Mouse (Mus musculus) kidney, embryonic 14.5 days (tissue): ENCODE results near the gene Chga. TPM values are rescaled to one million over a fixed set of nuclear protein-coding genes. Genes with fewer than 3 reads are reported as not detected.

ENCODE experiments used
- ATAC-seq: fragments of 200-750 bp; cut with Nextera tagmentation; 2 replicates; pipeline ENCODE4 v1.8.0; 2017; ENCODE audit warnings: moderate number of reproducible peaks, mild to moderate bottlenecking, moderate TSS enrichment, moderate library complexity; ENCODE audit not compliant: low FRiP score, low TSS enrichment
- H3K27ac ChIP-seq: fragments of 300-500 bp; sonication (generic); 2 replicates; pipeline ENCODE4 v1.5.1; 2014; ENCODE audit warnings: low read depth, mild to moderate bottlenecking, low read length, moderate library complexity, mixed read lengths
- H3K27me3 ChIP-seq: fragments of 300-500 bp; sonication (generic); 2 replicates; pipeline ENCODE4 v1.6.1; 2014; ENCODE audit warnings: mild to moderate bottlenecking, low read length; ENCODE audit not compliant: control insufficient read depth, insufficient read depth
- H3K36me3 ChIP-seq: fragments of 300-500 bp; sonication (generic); 2 replicates; pipeline ENCODE4 v1.6.1; 2014; ENCODE audit warnings: low read length, mixed read lengths; ENCODE audit not compliant: control insufficient read depth, insufficient read depth
- H3K4me1 ChIP-seq: fragments of 300-500 bp; sonication (generic); 2 replicates; pipeline ENCODE4 v1.6.1; 2014; ENCODE audit warnings: low read length, mixed read lengths; ENCODE audit not compliant: control insufficient read depth, insufficient read depth
- H3K4me2 ChIP-seq: fragments of 300-500 bp; sonication (generic); replicated peaks from 2 replicates; pipeline ENCODE4 v1.6.1; 2014; ENCODE audit warnings: low read depth, mild to moderate bottlenecking, low read length
- H3K4me3 ChIP-seq: fragments of 300-500 bp; sonication (generic); 2 replicates; pipeline ENCODE4 v1.5.1; 2014; ENCODE audit warnings: mild to moderate bottlenecking, low read length
- H3K9ac ChIP-seq: fragments of 300-500 bp; sonication (generic); 2 replicates; pipeline ENCODE4 v1.6.1; 2014; ENCODE audit warnings: low read depth, mild to moderate bottlenecking, low read length, moderate library complexity
- H3K9me3 ChIP-seq: fragments of 300-500 bp; sonication (generic); 2 replicates; pipeline ENCODE4 v1.6.1; 2016; ENCODE audit warnings: low read length; ENCODE audit not compliant: control insufficient read depth
- WGBS: fragments of 180-500 bp; shearing (Covaris S2); extraction: QIAGEN DNeasy Blood & Tissue Kit; methylation state at CpG from one replicate; pipeline ENCODE4 v1.1.7; 2014; 5-methylcytosine and 5-hydroxymethylcytosine counted together
- polyA plus RNA-seq: library from polyadenylated mRNA; unstranded; fragments of >200 nt; fragmentation: Nextera tagmentation; extraction: Ambion mirVana; gene quantifications from 2 replicates; pipeline ENCODE4 v1.2.1, GENCODE M21; 2014

The Chga gene
- polyA plus RNA-seq, 1 experiment from 2014 or later = 0.73 TPM

GRCm38 (mm10) chr12:102570734-102571133 lies 16.0 kb downstream of the Chga start:
- H3K27me3 ChIP-seq = no peaks in the 10 kb centered on the region
- H3K9me3 ChIP-seq = no peaks in the 10 kb centered on the region
- ATAC-seq = no peak
- H3K4me3 ChIP-seq = no peak overlapping the region
- H3K9ac ChIP-seq = no peak overlapping the region
- WGBS = 76% methylated on average over 5 of the region's 5 CpGs
- no peak overlapping the region for H3K27ac ChIP-seq
- H3K4me2 ChIP-seq = no peak overlapping the region
- peaks cover 14% of the 10 kb centered on the region for H3K36me3 ChIP-seq
- no peaks in the 10 kb centered on the region for H3K4me1 ChIP-seq

GRCm38 (mm10) chr12:102571666-102572065 lies 16.9 kb downstream of the Chga start:
- H3K27me3 ChIP-seq = no peaks in the 10 kb centered on the region
- H3K4me3 ChIP-seq = no peak overlapping the region
- no peaks in the 10 kb centered on the region for H3K9me3 ChIP-seq
- H3K36me3 ChIP-seq = peaks cover 14% of the 10 kb centered on the region
- ATAC-seq = no peak
- H3K4me1 ChIP-seq = no peaks in the 10 kb centered on the region
- no peak overlapping the region for H3K27ac ChIP-seq
- H3K9ac ChIP-seq = no peak overlapping the region
- no peak overlapping the region for H3K4me2 ChIP-seq
- WGBS = 84% methylated on average over 8 of the region's 9 CpGs

- Histone ChIP-seq H3K9me3 (no peaks in the 10 kb centered on the region), H3K36me3 (peaks cover 14% of the 10 kb centered on the region), H3K4me3 (no peak overlapping the region), H3K27ac (no peak overlapping the region), H3K4me1 (no peaks in the 10 kb centered on the region), H3K9ac (no peak overlapping the region), H3K27me3 (no peaks in the 10 kb centered on the region), H3K4me2 (no peak overlapping the region)
- WGBS = 85% methylated on average over 7 of the region's 7 CpGs
- no peak for ATAC-seq
These were observed 18.3 kb downstream of the Chga start for GRCm38 (mm10) chr12:102573036-102573435.

GRCm38 (mm10) chr12:102575541-102576329 lies 21.0 kb downstream of the Chga start:
- Histone ChIP-seq H3K9me3 (no peaks in the 10 kb centered on the region), H3K36me3 (peaks cover 10% of the 10 kb centered on the region; the same call in 1 of the 2 replicates), H3K9ac (no peak overlapping the region), H3K4me2 (no peak overlapping the region), H3K4me1 (no peaks in the 10 kb centered on the region), H3K4me3 (no peak overlapping the region), H3K27ac (no peak overlapping the region), H3K27me3 (no peaks in the 10 kb centered on the region)
- WGBS = 66% methylated on average over 5 of the region's 5 CpGs
- ATAC-seq = no peak

- Histone ChIP-seq H3K4me1 (no peaks in the 10 kb centered on the region), H3K27me3 (no peaks in the 10 kb centered on the region), H3K9ac (no peak overlapping the region), H3K4me3 (no peak overlapping the region), H3K9me3 (no peaks in the 10 kb centered on the region), H3K36me3 (peaks cover 10% of the 10 kb centered on the region; the same call in 1 of the 2 replicates), H3K4me2 (no peak overlapping the region), H3K27ac (no peak overlapping the region)
- 56% methylated on average over 10 of the region's 10 CpGs for WGBS
- no peak for ATAC-seq
These were observed 22.1 kb downstream of the Chga start for GRCm38 (mm10) chr12:102576659-102577398.

DNA sequence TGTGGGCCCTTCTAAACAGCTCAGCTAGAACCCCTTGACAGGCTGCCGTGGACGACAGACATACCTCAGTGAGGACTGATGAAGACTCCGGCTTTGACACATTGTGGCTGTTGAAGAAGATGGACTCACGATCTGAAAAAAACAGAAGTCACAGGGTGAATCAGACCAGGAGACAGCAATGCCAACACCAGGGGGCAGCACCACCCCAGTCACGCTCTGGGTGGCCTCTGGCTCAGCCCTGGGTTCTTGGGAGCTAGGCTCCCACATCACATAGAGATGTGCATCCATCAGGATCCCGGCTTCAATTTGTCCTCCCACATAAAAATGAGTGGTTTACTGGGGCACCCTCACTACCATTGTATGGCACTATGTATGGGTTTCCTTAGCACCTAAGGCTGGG lies 24.3 kb downstream of the Chga start:
- ATAC-seq = peak; percentile 49; the same call in 1 of the 2 replicates
- WGBS = 52% methylated on average over 6 of the region's 6 CpGs
- Histone ChIP-seq H3K36me3 (no peaks in the 10 kb centered on the region; the same call in 1 of the 2 replicates), H3K4me2 (no peak overlapping the region), H3K27ac (no peak overlapping the region), H3K9me3 (no peaks in the 10 kb centered on the region), H3K4me3 (no peak overlapping the region), H3K4me1 (no peaks in the 10 kb centered on the region), H3K27me3 (no peaks in the 10 kb centered on the region), H3K9ac (no peak overlapping the region)

- Histone ChIP-seq H3K36me3 (peaks cover 2% of the 10 kb centered on the region; the same call in 1 of the 2 replicates), H3K9me3 (no peaks in the 10 kb centered on the region), H3K4me2 (no peak overlapping the region), H3K4me1 (no peaks in the 10 kb centered on the region), H3K27ac (no peak overlapping the region), H3K9ac (no peak overlapping the region), H3K27me3 (no peaks in the 10 kb centered on the region), H3K4me3 (no peak overlapping the region)
- whole genome bisulfite sequencing = 71% methylated on average over 5 of the region's 5 CpGs
- no peak for ATAC-seq
These were observed 26.9 kb downstream of the Chga start for GRCm38 (mm10) chr12:102581579-102582196.

DNA sequence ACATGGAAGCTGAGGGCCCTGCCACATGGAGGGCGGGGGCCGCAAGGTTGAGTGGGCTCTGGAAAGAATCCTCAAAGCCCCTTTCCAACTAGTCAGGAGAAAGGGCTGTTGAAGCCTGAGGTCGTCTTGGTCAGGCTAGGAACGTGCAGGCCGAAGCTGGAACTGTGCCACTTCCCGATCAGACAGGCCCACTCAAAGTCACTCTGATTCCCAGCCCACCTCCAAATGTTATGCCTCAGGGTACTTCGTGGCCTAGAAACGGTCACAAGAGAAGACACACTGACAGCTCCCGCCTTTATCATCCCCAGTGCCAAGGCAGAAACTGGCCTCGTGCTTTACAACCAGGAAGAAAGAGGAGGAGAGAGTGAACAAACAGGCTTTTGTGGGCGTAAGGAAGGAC lies 27.7 kb downstream of the Chga start:
- H3K36me3 ChIP-seq = peaks cover 5% of the 10 kb centered on the region; the same call in 1 of the 2 replicates
- no peaks in the 10 kb centered on the region for H3K27me3 ChIP-seq
- no peak overlapping the region; the same call in 1 of the 2 replicates for H3K27ac ChIP-seq
- H3K4me1 ChIP-seq = no peaks in the 10 kb centered on the region
- no peaks in the 10 kb centered on the region for H3K9me3 ChIP-seq
- H3K9ac ChIP-seq = no peak overlapping the region
- WGBS = 80% methylated on average over 11 of the region's 11 CpGs
- ATAC-seq = no peak
- H3K4me3 ChIP-seq = no peak overlapping the region
- no peak overlapping the region for H3K4me2 ChIP-seq
